Mouse (Mus musculus): ENCODE results near the gene Afm. TPM values are rescaled to one million over a fixed set of nuclear protein-coding genes. Genes with fewer than 3 reads are reported as not detected.

Gene Afm
- polyA plus RNA-seq (2015; fragmentation: Nextera tagmentation; extraction: Ambion mirVana), result 0.06 TPM in 1 of 2 replicates, not detected in the other

DNA sequence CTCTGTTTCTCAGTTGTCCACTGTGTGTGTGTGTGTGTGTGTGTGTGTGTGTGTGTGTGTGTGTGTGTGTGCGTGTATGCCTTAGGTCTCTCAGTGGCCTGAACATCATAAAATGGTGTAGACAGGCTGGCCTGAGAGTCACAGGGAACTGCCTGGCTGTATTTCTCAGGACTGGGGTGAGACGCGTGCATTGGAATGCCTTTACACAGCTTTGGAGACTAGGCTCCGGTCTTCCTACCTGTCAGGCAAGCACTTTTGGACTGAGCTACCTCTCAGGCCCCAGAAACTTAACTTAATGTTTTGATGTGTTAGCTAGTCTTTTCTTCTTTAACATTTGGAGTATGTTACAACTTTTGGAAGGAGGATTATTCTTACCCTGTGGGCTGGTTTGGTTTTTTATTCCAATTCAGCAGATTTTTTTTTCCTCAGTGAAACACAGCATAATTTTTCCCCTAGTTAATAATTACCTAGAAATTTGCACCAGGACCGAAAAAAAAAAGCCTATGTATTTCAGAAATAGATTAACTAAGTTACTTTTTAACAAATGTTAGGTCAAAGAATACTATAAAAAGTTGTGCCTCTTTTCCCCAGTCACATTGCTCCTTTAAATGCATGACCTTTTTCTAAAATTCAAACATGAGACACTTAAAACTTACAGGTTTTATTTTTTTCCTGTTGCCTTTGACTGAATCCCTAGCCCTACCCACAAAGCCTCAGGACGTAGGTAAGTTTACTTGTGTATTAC is at the start of gene Afm:
TSS of gene Afm (plus strand) at position 577 of the 745 bp plus-strand sequence.

GRCm38 (mm10) chr5:90490518-90490917 is 28.2 kb upstream of the Afm start, which contains the start of gene Afp:
TSS of gene Afp (plus strand) at chr5:90490737.

GRCm38 (mm10) chr5:90560743-90561142 is 42.0 kb downstream of the Afm start, which contains the start of gene 5830473C10Rik:
TSS of gene 5830473C10Rik (plus strand) at chr5:90561107.

Other genes starting within 250 kb of the Afm start
- gene Ankrd17, start 152.4 kb upstream of the Afm start, polyA plus RNA-seq (2015; fragmentation: Nextera tagmentation; extraction: Ambion mirVana), result 19.9 and 21.0 TPM in 2 replicates
- 4.6 and 4.8 TPM in 2 replicates for gene Gm9958, start 151.7 kb upstream of the Afm start, polyA plus RNA-seq (2015; fragmentation: Nextera tagmentation; extraction: Ambion mirVana)
- 4.0 and 7.9 TPM in 2 replicates for gene Alb, start 58.0 kb upstream of the Afm start, polyA plus RNA-seq (2015; fragmentation: Nextera tagmentation; extraction: Ambion mirVana)
- gene Afp, start 28.2 kb upstream of the Afm start, polyA plus RNA-seq (2015; fragmentation: Nextera tagmentation; extraction: Ambion mirVana), result 2.9 and 3.9 TPM in 2 replicates
- not detected in 2 replicates for gene 5830473C10Rik, start 42.2 kb downstream of the Afm start, polyA plus RNA-seq (2015; fragmentation: Nextera tagmentation; extraction: Ambion mirVana)
- gene Rassf6, start 121.7 kb downstream of the Afm start, polyA plus RNA-seq (2015; fragmentation: Nextera tagmentation; extraction: Ambion mirVana), result 0.08 and 0.19 TPM in 2 replicates
- 1.3 and 1.5 TPM in 2 replicates for gene Cxcl5, start 240.4 kb downstream of the Afm start, polyA plus RNA-seq (2015; fragmentation: Nextera tagmentation; extraction: Ambion mirVana)
- gene Ppbp, start 249.6 kb downstream of the Afm start, polyA plus RNA-seq (2015; fragmentation: Nextera tagmentation; extraction: Ambion mirVana), result 96.8 and 112 TPM in 2 replicates